Mouse (Mus musculus) embryo, embryonic 11.5 days (tissue): ENCODE data around the gene Adpgk.
"Not testable (repeated sequence)": the region's sequence is repeated elsewhere in the genome, so short reads cannot be mapped to it uniquely, and the experiment has no call there.

Source experiments
- DNase-seq: peaks from one replicate; pipeline ENCODE4 v3.0.0-alpha.2; 2012; ENCODE audit warnings: low read depth, low spot score

The Adpgk gene

GRCm38 (mm10) chr9:59289529-59290115 lies 1.7 kb upstream of the Adpgk start:
- DNase-seq: no peak

GRCm38 (mm10) chr9:59291688-59292492 lies 532 bp downstream of the Adpgk start:
- DNase-seq: no peak

GRCm38 (mm10) chr9:59292493-59292875 lies 1.1 kb downstream of the Adpgk start:
- no peak for DNase-seq

DNA sequence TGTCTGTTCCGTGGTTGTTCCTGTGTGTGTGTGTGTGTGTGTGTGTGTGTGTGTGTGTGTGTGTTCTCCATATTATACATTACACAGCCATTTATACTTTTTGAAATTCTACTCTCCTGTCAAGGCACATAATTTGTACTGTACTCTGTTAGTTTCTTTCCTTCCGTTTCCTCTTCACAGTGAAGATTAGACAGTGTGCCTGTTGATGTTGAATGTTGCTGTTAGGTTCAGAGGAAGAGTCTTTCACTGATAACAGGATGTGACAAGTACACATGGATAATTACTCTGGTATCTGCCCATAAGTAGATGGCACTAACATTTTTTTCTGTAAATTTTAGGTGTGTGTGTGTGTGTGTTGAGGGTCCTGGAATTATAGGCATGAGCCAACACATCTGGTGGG lies 5.1 kb downstream of the Adpgk start:
- DNase-seq: no peak

- DNase-seq: no peak
Measured at GRCm38 (mm10) chr9:59307890-59308289, 16.5 kb downstream of the Adpgk start.

DNA sequence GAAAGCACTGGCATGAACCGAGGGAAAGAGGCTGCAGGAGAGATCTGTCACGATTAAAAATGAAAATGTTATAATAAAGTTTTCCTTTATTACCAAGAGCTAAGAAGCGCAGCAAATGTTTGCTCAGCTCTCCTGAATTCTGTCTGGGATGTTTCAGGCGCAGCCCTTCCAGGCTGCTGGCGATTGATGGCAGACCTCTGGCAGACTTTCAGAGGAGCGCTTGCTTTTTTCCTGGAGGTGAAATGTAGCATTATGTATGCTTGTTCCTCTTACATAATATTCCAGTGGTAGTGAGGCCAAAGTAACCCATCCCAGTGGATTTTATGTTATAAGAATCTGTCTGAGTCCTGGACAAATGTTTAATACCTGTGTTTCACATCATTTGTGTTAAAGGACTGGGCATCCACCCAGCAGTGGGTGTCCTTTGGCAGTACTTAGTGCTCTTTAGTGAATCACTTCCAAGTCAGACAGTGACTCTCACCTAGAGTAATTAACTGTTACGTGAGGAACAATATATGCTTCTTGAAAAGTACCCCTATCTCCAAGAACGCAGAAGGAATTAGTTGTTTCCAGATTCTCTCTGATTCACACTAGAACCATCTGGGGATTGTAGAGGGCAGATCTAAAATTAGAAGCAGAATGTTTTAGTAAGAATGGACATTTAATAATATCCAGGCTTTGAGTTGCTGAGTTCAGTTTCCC lies 19.4 kb downstream of the Adpgk start:
- no peak for DNase-seq

GRCm38 (mm10) chr9:59311284-59311670 lies 19.9 kb downstream of the Adpgk start:
- no peak for DNase-seq

GRCm38 (mm10) chr9:59316206-59316605 lies 24.8 kb downstream of the Adpgk start:
- DNase-seq: no peak

- no peak for DNase-seq
Measured at GRCm38 (mm10) chr9:59324351-59324750, 33.0 kb downstream of the Adpgk start.

DNA sequence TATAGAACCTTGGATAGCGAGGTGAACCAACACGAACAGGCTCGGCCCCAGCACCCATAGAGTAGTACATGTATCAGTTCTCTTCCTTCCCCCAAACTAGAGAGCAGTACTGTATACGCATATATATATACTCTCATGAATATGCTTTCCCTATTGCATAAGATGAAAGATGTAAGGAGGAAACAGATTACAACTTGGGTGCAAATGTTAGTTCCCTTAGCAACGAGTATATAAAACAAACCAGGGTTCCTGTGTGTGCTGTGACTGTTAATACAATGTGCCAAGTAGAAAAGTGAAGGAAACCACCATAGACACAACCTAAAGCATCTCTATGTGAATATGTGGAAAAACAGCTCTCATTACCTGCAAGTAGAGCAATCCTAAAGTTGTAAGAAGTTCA lies 38.7 kb downstream of the Adpgk start:
- no peak for DNase-seq

DNA sequence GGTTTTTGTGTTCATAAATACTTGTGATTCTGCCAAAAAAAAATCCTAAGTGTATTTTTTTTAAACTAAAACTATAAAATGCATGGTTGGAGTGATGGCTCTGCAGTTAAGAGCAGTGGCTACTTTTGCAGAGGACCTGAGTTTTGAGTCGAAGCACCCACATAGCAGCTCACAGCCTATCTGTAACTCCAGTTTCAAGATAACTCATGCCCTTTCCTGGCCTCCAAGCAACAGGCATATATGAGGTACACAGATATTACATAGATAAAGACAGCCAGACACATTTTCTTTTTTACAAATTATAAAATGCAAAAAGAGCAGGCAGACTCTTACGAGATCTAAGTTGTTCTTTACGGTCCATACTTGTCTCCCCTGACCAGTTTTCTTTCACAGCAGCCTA lies 45.2 kb downstream of the Adpgk start:
- no peak for DNase-seq

DNA sequence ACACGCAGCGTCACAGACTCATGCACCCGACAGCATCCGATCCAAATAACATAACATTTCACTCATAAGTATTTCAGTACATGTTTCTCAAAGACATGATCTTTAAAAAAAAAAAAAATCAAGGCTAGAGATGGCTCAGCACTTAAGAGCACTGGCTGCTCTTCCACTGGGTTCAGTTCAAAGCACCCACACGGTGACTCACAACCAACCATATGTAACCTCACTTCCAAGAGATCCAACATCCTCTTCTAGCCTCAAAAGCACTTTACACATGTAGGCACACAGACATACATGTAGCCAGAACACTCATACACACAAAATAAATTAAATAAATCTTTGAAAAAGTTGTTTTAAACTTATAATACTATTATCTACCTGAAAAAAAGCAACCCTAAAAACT lies 46.5 kb downstream of the Adpgk start:
- no peak for DNase-seq

- no peak for DNase-seq
Measured at GRCm38 (mm10) chr9:59338411-59338810, 47.1 kb downstream of the Adpgk start.

DNA sequence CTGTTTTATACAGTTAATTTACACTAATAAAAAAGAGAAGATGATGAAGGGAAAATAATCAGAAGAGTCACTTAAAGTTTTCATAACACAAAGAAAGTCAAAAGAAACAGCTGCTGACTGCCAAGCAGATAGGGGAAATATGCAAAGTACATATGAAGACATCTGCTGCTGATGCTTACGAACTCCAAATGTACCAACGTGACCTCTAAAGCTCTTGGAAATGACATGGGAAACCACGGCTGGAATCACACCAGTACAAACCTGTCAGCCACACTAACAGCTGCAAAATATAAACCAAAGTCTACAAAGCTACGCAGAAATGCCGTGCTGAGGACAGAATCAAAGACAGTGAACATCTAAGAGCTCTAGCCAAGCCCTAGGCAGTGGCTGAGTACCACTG lies 47.7 kb downstream of the Adpgk start:
- no peak for DNase-seq

DNA sequence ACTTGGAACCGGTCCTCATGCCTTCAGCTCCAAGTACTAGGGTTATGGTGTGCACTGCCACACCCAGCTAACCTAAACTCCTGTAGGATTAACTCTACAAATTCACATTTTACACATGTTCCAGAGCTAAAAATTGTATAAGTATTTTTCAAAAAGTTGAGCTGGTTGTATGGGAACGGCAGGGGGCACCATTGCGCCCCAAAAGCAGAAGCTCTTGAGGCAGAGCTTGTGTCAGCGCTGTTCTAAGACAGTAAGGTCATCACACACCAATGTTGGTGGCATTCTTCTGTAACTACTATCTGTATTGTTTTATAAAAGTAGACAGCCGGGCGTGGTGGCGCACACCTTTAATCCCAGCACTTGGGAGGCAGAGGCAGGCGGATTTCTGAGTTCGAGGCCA lies 48.6 kb downstream of the Adpgk start:
- no peak for DNase-seq

DNA sequence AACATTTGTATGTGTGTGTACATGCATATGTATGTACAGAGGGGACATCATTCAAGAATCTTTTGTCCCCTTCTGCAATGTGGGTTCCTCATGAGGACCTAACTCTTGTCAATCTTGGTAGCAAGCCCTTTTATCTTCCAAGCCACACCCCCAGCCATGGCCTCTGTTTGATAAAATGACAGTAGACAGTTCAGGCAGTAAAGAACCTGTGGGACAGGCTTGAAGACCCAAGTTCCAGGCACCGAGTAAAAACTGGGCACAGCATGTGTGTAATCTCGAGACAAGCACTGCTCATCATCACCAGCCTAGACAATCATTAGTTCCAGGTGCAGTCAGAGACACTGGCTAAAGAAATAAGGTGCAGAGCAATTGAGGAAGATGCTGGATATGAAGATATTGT lies 54.8 kb downstream of the Adpgk start:
- DNase-seq: no peak

DNA sequence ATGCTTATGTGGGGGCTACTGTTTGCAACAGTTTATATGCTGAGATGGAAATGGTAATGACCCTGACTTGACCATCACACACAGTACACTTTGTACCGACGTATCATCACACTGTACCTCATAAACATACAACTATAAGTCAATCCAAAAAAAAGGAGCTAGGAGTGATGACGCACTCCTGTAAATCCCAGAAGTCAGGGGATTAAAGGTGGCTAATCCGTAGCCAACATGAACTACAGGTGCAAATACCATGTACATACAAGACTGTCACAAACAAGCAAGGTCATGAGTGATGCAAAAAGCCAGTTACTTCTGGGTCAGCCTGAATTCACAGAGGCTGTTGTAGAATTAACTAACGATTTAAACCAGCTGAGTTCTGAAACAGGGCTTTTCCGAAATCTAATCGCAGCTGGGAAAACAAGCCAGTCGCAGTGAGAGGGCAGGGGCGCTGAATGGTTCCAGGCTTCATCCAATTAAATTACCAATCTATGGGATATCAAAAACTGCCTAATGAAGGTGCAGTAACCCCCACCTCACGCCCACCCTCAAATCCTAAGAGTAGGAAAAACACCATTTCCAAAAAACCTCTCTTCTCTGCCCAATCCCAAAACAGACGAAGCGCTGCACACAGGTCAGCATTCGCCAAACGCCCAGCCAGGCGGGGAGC lies 61.4 kb downstream of the Adpgk start:
- no peak for DNase-seq

GRCm38 (mm10) chr9:59353253-59353639 lies 61.9 kb downstream of the Adpgk start, which contains the start of gene Bbs4:
TSS of gene Bbs4 (minus strand) at chr9:59353508.
- peak; percentile 86 for DNase-seq

DNA sequence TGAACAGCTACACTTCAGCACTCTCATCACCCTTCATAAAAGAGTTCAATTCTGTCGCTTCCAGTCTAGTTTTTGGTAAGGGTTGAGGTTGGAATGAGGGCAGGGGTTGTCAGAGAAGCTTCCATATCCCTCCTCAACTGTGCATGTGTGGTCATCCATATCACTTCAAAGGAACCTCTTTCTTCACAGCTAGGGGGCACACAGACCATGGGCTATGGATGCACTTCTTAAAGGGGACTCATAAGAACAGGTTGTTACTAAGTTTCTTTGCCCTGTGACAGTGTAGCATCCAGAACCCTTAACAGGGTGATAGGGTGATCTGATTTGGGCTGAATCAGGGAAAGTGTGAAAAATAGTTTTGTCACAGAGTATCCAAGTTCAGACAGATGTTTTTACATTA lies 66.7 kb downstream of the Adpgk start:
- not testable (repeated sequence) for DNase-seq

- DNase-seq: not testable (repeated sequence)
Measured at GRCm38 (mm10) chr9:59360487-59360886, 69.1 kb downstream of the Adpgk start.

DNA sequence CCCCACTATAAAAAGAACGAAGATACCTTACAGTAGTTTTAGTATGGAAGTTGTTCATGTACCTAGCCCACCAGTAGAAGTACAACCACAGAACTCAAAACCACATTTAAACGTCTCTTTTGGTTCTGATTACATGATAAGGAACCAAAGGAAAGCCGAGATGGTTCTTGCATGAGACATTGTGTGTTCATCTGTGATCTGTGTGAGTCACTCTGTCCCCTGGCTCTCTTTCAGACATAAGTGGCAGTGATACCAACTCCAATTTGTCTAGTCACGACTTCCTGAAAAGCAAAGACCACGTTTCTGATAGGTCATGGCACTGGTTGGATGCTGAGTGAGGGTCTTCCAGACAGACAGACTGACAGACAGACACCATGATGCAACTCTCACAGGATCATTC lies 77.9 kb downstream of the Adpgk start:
- DNase-seq: no peak

DNA sequence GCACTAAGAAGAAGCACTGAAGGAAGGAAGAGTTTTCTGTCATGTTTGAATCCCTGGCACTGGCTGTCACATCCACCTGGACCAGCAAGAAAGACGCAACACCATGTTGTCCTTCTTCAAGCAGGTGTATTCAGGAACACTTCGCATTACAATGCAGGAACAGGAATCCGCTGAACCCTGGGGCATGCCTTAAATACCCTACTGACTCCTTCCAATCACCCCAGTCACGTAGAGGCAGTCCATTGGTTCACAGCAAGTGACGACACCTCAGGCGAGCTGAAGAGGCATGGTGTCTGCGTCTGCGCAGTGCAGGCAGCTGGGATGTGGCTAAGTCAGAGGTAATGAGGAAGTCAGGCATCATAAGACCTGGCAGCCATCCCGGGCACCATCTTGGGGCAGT lies 78.3 kb downstream of the Adpgk start:
- no peak for DNase-seq
